Mouse (Mus musculus): Measurements from ENCODE around the gene Gstm4. TPM values are rescaled to one million over a fixed set of nuclear protein-coding genes. Genes with fewer than 3 reads are reported as not detected.

Gene Gstm4
- polyA plus RNA-seq, 1 experiment from 2014 or later = 15.2 TPM

- WGBS = 9% methylated on average over 1 of the region's 1 CpGs
- no peak for ATAC-seq (ENCODE audit: extremely low read depth, insufficient number of reproducible peaks, low FRiP score, low TSS enrichment)
- H3K4me1 ChIP-seq = peaks cover 19% of the 10 kb centered on the region
- no peaks in the 10 kb centered on the region for H3K27me3 ChIP-seq (replicated peaks)
- H3K27ac ChIP-seq (replicated peaks) = no peak overlapping the region
- H3K36me3 ChIP-seq = peaks cover 20% of the 10 kb centered on the region
- H3K4me3 ChIP-seq = no peak overlapping the region
- H3K9ac ChIP-seq = no peak overlapping the region
- H3K9me3 ChIP-seq = no peaks in the 10 kb centered on the region
- H3K4me2 ChIP-seq = peak overlapping the region; percentile 52; the same call in 1 of the 2 replicates
Measured at GRCm38 (mm10) chr3:108068826-108069225, 24.1 kb upstream of the Gstm4 start.

- WGBS = 66% methylated on average over 6 of the region's 6 CpGs
- no peak overlapping the region for H3K27ac ChIP-seq (replicated peaks)
- H3K27me3 ChIP-seq (replicated peaks) = no peaks in the 10 kb centered on the region
- H3K4me1 ChIP-seq = peaks cover 19% of the 10 kb centered on the region
- no peaks in the 10 kb centered on the region for H3K9me3 ChIP-seq
- H3K9ac ChIP-seq = no peak overlapping the region
- ATAC-seq (ENCODE audit: extremely low read depth, insufficient number of reproducible peaks, low FRiP score, low TSS enrichment) = no peak
- H3K4me2 ChIP-seq = no peak overlapping the region
- no peak overlapping the region for H3K4me3 ChIP-seq
- peaks cover 9% of the 10 kb centered on the region for H3K36me3 ChIP-seq
Measured at GRCm38 (mm10) chr3:108067370-108067934, 22.8 kb upstream of the Gstm4 start.

- H3K27me3 ChIP-seq (replicated peaks) = no peaks in the 10 kb centered on the region
- H3K4me1 ChIP-seq = peaks cover 19% of the 10 kb centered on the region
- no peak overlapping the region for H3K4me3 ChIP-seq
- no peak overlapping the region for H3K4me2 ChIP-seq
- no peak for ATAC-seq (ENCODE audit: extremely low read depth, insufficient number of reproducible peaks, low FRiP score, low TSS enrichment)
- no peaks in the 10 kb centered on the region for H3K36me3 ChIP-seq
- WGBS = 75% methylated on average over 9 of the region's 9 CpGs
- no peak overlapping the region for H3K27ac ChIP-seq (replicated peaks)
- no peak overlapping the region for H3K9ac ChIP-seq
- H3K9me3 ChIP-seq = no peaks in the 10 kb centered on the region
Measured at GRCm38 (mm10) chr3:108065551-108065950, 20.9 kb upstream of the Gstm4 start.

- no peaks in the 10 kb centered on the region for H3K27me3 ChIP-seq (replicated peaks)
- peaks cover 14% of the 10 kb centered on the region for H3K4me1 ChIP-seq
- no peaks in the 10 kb centered on the region for H3K36me3 ChIP-seq
- no peaks in the 10 kb centered on the region for H3K9me3 ChIP-seq
- H3K9ac ChIP-seq = no peak overlapping the region
- no peak for ATAC-seq (ENCODE audit: extremely low read depth, insufficient number of reproducible peaks, low FRiP score, low TSS enrichment)
- WGBS = 47% methylated on average over 4 of the region's 4 CpGs
- H3K27ac ChIP-seq (replicated peaks) = no peak overlapping the region
- H3K4me2 ChIP-seq = no peak overlapping the region
- no peak overlapping the region for H3K4me3 ChIP-seq
Measured at GRCm38 (mm10) chr3:108064672-108065071, 20.0 kb upstream of the Gstm4 start.

- H3K9me3 ChIP-seq = no peaks in the 10 kb centered on the region
- WGBS = 79% methylated on average over 8 of the region's 8 CpGs
- H3K9ac ChIP-seq = no peak overlapping the region
- H3K4me3 ChIP-seq = no peak overlapping the region
- no peaks in the 10 kb centered on the region for H3K4me1 ChIP-seq
- no peak overlapping the region for H3K27ac ChIP-seq (replicated peaks)
- ATAC-seq (ENCODE audit: extremely low read depth, insufficient number of reproducible peaks, low FRiP score, low TSS enrichment) = no peak
- no peaks in the 10 kb centered on the region for H3K36me3 ChIP-seq
- no peak overlapping the region for H3K4me2 ChIP-seq
- no peaks in the 10 kb centered on the region for H3K27me3 ChIP-seq (replicated peaks)
Measured at GRCm38 (mm10) chr3:108062648-108063047, 18.0 kb upstream of the Gstm4 start.

- no peaks in the 10 kb centered on the region for H3K4me1 ChIP-seq
- peak overlapping the region; percentile 19; the same call in 1 of the 2 replicates for H3K4me3 ChIP-seq
- no peaks in the 10 kb centered on the region for H3K27me3 ChIP-seq (replicated peaks)
- H3K36me3 ChIP-seq = no peaks in the 10 kb centered on the region
- ATAC-seq (ENCODE audit: extremely low read depth, insufficient number of reproducible peaks, low FRiP score, low TSS enrichment) = no peak
- H3K9ac ChIP-seq = no peak overlapping the region
- WGBS = 18% methylated on average over 7 of the region's 7 CpGs
- H3K4me2 ChIP-seq = peak overlapping the region; percentile 60
- H3K27ac ChIP-seq (replicated peaks) = no peak overlapping the region
- no peaks in the 10 kb centered on the region for H3K9me3 ChIP-seq
Measured at GRCm38 (mm10) chr3:108061420-108061819, 16.7 kb upstream of the Gstm4 start.

- 87% methylated on average over 5 of the region's 5 CpGs for WGBS
Measured at GRCm38 (mm10) chr3:108050493-108050892, 5.8 kb upstream of the Gstm4 start.

GRCm38 (mm10) chr3:108048306-108048705 lies 3.6 kb upstream of the Gstm4 start:
- Histone ChIP-seq H3K4me1 (peaks cover 10% of the 10 kb centered on the region), H3K27me3 (replicated peaks) (no peaks in the 10 kb centered on the region), H3K36me3 (no peaks in the 10 kb centered on the region), H3K4me3 (no peak overlapping the region), H3K9me3 (no peaks in the 10 kb centered on the region), H3K4me2 (no peak overlapping the region), H3K27ac (replicated peaks) (no peak overlapping the region), H3K9ac (no peak overlapping the region)
- ATAC-seq (ENCODE audit: extremely low read depth, insufficient number of reproducible peaks, low FRiP score, low TSS enrichment) = no peak
- 52% methylated on average over 3 of the region's 3 CpGs for WGBS

More at GRCm38 (mm10) chr3:108050493-108050892, 5.8 kb upstream of the Gstm4 start:
- H3K9ac ChIP-seq = no peak overlapping the region
- H3K27ac ChIP-seq (replicated peaks) = no peak overlapping the region
- ATAC-seq (ENCODE audit: extremely low read depth, insufficient number of reproducible peaks, low FRiP score, low TSS enrichment) = no peak
- no peaks in the 10 kb centered on the region for H3K9me3 ChIP-seq
- no peak overlapping the region for H3K4me2 ChIP-seq
- H3K36me3 ChIP-seq = no peaks in the 10 kb centered on the region
- H3K4me1 ChIP-seq = no peaks in the 10 kb centered on the region
- H3K27me3 ChIP-seq (replicated peaks) = 0 out of 2 replicates have a peak, but pooled peaks cover 3% of the 10 kb centered on the region
- H3K4me3 ChIP-seq = no peak overlapping the region

- no peak overlapping the region for H3K9ac ChIP-seq
- H3K4me1 ChIP-seq = peaks cover 10% of the 10 kb centered on the region
- no peak overlapping the region for H3K4me2 ChIP-seq
- no peak overlapping the region for H3K4me3 ChIP-seq
- H3K36me3 ChIP-seq = no peaks in the 10 kb centered on the region
- no peaks in the 10 kb centered on the region for H3K9me3 ChIP-seq
- WGBS = 80% methylated on average over 2 of the region's 2 CpGs
- H3K27me3 ChIP-seq (replicated peaks) = no peaks in the 10 kb centered on the region
- H3K27ac ChIP-seq (replicated peaks) = no peak overlapping the region
- ATAC-seq (ENCODE audit: extremely low read depth, insufficient number of reproducible peaks, low FRiP score, low TSS enrichment) = no peak
Measured at GRCm38 (mm10) chr3:108046944-108047655, 2.4 kb upstream of the Gstm4 start.

GRCm38 (mm10) chr3:108033156-108033555 lies 11.5 kb downstream of the Gstm4 start:
- ATAC-seq (ENCODE audit: extremely low read depth, insufficient number of reproducible peaks, low FRiP score, low TSS enrichment) = no peak
- no peak overlapping the region for H3K27ac ChIP-seq (replicated peaks)
- H3K27me3 ChIP-seq (replicated peaks) = peaks cover 8% of the 10 kb centered on the region
- no peaks in the 10 kb centered on the region for H3K4me1 ChIP-seq
- no peaks in the 10 kb centered on the region for H3K9me3 ChIP-seq
- no peak overlapping the region for H3K4me3 ChIP-seq
- no peak overlapping the region for H3K4me2 ChIP-seq
- no peak overlapping the region for H3K9ac ChIP-seq
- H3K36me3 ChIP-seq = no peaks in the 10 kb centered on the region
- 62% methylated on average over 5 of the region's 5 CpGs for WGBS

GRCm38 (mm10) chr3:108032113-108032512 lies 12.6 kb downstream of the Gstm4 start:
- no peak for ATAC-seq (ENCODE audit: extremely low read depth, insufficient number of reproducible peaks, low FRiP score, low TSS enrichment)
- Histone ChIP-seq H3K9ac (no peak overlapping the region), H3K27me3 (replicated peaks) (peaks cover 8% of the 10 kb centered on the region), H3K4me2 (no peak overlapping the region), H3K4me3 (no peak overlapping the region), H3K4me1 (no peaks in the 10 kb centered on the region), H3K36me3 (no peaks in the 10 kb centered on the region), H3K9me3 (no peaks in the 10 kb centered on the region), H3K27ac (replicated peaks) (no peak overlapping the region)
